Mouse (Mus musculus): Measurements from ENCODE around the gene Clba1. TPM values are rescaled to one million over a fixed set of nuclear protein-coding genes. Genes with fewer than 3 reads are reported as not detected.

The Clba1 gene
- polyA plus RNA-seq (2015; fragmentation: Nextera tagmentation; extraction: Ambion mirVana): 5.8 TPM in 2 replicates

DNA sequence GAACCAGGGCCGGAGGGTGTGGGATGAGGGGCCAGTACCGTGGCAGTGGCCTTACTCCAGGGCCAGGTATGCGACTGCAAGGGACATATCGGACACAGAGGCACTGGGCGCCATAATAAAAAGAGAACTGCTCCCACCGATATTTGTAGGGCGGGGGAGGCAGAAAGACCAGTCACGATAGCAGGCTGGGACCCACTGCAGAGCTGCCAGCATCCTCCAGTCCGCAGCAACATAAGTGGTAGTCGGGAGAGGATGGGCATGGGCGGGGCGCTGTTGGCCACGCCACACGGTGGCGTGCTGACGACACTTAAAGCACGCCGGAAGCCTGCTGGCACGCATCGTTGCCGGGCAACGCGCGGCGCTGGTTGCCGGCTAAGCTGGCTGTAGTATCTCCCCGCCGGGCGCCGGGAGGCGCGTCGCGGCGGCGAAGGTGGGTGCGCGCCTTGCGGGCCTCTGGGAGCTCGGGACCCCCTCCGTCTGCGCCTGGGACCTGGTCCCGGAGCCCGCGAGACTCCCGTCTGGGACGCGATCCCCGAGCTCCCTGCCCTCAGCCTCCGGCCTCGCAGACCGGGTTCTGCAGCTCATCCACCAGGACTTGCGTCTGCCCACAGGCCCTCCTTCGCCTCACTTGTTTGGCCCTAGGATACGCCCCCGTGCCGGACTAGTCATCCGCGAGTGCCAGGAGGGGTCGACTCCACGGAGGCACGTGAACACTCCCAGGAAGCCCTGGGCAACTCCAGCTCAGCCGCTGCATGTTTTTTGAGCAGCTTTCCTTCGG lies at the start of gene Clba1:
Gene Clba1, plus strand, starts transcription at position 351 of the 778 bp plus-strand sequence.

DNA sequence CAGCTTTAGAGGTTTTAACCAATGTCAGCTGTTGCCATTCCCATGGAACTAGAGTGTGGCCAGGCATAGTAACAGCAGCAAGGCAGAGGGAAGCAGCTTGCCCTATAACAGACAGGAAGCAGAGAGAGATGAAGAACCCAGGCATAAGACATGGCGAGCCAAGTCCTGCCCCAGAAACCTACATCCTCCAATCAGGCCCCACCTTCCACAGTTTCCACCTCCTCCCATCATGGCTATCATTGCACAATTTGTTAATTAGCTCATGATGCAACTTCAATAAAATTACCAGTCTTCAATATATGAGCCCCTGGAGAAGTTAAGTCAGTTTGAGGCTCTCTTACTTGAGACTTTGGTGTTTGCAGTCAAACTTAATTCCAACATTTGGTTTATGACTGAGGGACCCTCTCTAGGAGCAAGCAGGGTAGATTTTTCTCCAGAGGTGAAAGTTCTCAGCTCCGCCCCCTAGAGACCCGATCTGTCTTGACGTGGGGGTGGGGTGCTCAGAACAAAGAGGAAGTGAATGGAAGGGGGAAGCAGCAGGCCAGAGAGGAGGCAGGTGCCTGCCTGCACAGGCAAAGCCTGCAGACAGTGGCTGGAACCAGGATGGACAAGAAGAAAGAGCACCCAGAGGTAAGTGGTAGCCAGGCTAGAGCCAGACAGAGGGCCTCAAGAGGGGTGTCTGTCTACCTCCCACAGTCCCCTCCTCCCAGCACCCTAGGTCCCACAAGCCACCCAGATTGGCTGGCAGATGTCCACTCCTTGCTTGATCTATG lies 48.4 kb upstream of the Clba1 start, which contains the start of gene Pld4:
Gene Pld4, plus strand, starts transcription at position 502 of the 773 bp plus-strand sequence.

DNA sequence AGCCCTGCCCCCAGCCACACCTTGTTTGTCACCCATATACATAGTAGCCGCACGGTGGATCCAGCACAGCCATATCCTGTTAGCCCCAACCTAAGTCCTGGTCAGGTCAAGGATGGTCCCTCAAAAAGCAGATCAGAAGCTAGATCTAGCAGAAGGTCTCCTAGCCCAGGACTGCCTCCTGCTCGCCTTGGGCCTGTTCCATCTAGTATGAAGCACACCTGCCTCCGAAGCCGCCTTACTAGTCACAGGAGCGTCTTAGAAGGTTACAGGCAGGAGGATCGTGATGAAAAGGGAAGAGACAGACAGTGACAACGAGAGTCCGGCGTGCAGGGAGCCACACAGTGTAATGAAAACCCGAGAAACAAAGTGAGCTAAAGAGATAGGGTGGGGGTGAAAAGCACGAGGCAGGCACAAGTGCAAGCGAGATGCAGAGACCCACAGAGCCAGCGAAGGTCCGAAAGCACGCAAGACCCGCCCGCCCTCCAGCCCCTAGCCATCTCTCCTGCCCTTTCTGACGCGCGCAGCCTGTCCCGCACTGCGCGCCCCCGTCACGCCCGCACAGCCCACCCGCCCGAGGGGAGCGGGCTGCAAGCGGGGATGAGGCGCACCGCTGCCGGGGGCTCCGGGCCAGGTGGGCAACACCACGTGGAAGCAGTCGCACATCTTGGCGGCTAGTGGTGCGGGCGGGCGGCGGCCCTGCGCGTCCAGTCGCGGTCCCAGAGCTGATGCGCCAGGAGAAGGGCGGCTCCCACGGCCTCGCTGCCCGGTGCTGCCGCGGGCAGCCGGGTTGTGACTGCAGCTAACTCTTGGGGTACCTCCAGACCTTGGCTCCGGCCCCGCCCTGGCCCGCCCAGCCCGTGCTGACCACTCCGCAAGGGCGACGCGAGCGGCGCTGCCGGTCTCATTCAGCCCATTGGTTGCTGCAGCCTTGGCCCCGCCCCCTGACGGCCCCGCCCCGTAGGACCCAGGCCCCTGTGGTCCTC lies 6.6 kb upstream of the Clba1 start, which contains the start of gene Ahnak2:
Gene Ahnak2, minus strand, starts transcription at position 794 of the 983 bp plus-strand sequence.

DNA sequence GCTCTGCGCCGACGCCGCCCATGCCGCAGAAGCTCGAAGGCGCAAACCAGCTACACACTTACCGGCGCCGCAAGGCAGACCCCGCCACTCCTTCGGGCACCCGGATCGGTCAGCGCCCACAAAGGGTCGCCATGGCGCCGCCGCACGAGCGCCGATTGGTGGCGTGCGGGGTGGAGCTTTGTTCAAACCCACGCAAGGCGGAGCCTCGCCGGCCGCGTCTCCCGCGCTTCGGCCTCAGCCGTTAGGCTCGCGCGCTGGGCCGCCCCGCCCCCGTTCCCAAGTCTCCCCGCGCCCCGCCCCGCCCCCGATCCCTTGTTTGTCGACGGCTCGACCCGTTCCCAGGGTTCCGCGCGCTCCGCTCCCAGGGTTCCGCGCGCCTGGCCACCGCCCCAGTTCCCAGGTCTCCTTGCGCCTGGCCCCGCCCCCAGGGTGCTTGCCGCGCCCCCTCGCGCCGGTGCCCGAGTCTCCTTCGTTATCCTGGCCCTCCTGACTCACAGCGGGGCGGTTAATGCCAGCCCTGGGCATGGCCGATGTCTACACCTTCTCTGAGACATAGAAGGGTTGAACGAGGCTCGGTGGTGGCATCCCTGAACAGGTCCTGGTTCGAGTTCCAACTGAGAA lies 20.6 kb downstream of the Clba1 start, which contains the start of gene Cdca4:
Gene Cdca4, minus strand, starts transcription at position 180 of the 621 bp plus-strand sequence.

Other genes with a start within 250 kb of the Clba1 start
- 6.8 and 7.1 TPM in 2 replicates for gene Inf2, start 220.2 kb upstream of the Clba1 start, polyA plus RNA-seq (2015; fragmentation: Nextera tagmentation; extraction: Ambion mirVana)
- gene Adssl1, start 188.9 kb upstream of the Clba1 start, polyA plus RNA-seq (2015; fragmentation: Nextera tagmentation; extraction: Ambion mirVana): 19.4 and 26.4 TPM in 2 replicates
- gene Siva1, start 164.3 kb upstream of the Clba1 start, polyA plus RNA-seq (2015; fragmentation: Nextera tagmentation; extraction: Ambion mirVana): 136 and 146 TPM in 2 replicates
- 53.1 and 68.4 TPM in 2 replicates for gene Akt1, start 134.1 kb upstream of the Clba1 start, polyA plus RNA-seq (2015; fragmentation: Nextera tagmentation; extraction: Ambion mirVana)
- 12.7 and 13.9 TPM in 2 replicates for gene Zbtb42, start 130.1 kb upstream of the Clba1 start, polyA plus RNA-seq (2015; fragmentation: Nextera tagmentation; extraction: Ambion mirVana)
- 12.3 and 13.7 TPM in 2 replicates for gene Cep170b, start 88.5 kb upstream of the Clba1 start, polyA plus RNA-seq (2015; fragmentation: Nextera tagmentation; extraction: Ambion mirVana)
- gene Pld4, start 48.3 kb upstream of the Clba1 start, polyA plus RNA-seq (2015; fragmentation: Nextera tagmentation; extraction: Ambion mirVana): 9.9 and 10.0 TPM in 2 replicates
- 21.2 and 22.1 TPM in 2 replicates for gene Ahnak2, start 6.3 kb upstream of the Clba1 start, polyA plus RNA-seq (2015; fragmentation: Nextera tagmentation; extraction: Ambion mirVana)
- gene Cdca4, start 20.5 kb downstream of the Clba1 start, polyA plus RNA-seq (2015; fragmentation: Nextera tagmentation; extraction: Ambion mirVana): 29.8 and 35.8 TPM in 2 replicates
- gene Gpr132, start 59.3 kb downstream of the Clba1 start, polyA plus RNA-seq (2015; fragmentation: Nextera tagmentation; extraction: Ambion mirVana): 0.23 and 0.52 TPM in 2 replicates
- 3.5 and 4.5 TPM in 2 replicates for gene Jag2, start 120.8 kb downstream of the Clba1 start, polyA plus RNA-seq (2015; fragmentation: Nextera tagmentation; extraction: Ambion mirVana)
- 64.5 and 69.2 TPM in 2 replicates for gene Nudt14, start 133.2 kb downstream of the Clba1 start, polyA plus RNA-seq (2015; fragmentation: Nextera tagmentation; extraction: Ambion mirVana)
- gene Btbd6, start 167.5 kb downstream of the Clba1 start, polyA plus RNA-seq (2015; fragmentation: Nextera tagmentation; extraction: Ambion mirVana): 14.5 and 14.6 TPM in 2 replicates
- gene Brf1, start 191.8 kb downstream of the Clba1 start, polyA plus RNA-seq (2015; fragmentation: Nextera tagmentation; extraction: Ambion mirVana): 33.3 and 34.9 TPM in 2 replicates
- gene Pacs2, start 205.6 kb downstream of the Clba1 start, polyA plus RNA-seq (2015; fragmentation: Nextera tagmentation; extraction: Ambion mirVana): 8.2 and 8.7 TPM in 2 replicates